Comparison of ENCODE assay signal across 8 mouse cellular contexts in genomic region chr17:35737743-35738142, GRCm38 (mm10). TPM values are rescaled to one million over a fixed set of nuclear protein-coding genes. Genes with fewer than 3 reads are reported as not detected.
DNase-seq lines count a peak whose midpoint lies in the region; ATAC-seq and TF ChIP-seq lines count a peak whose summit lies in the region.

No protein-coding gene starts in this region.

- TF ChIP-seq CTCF in embryonic fibroblast, embryonic 13.5 days (IDR thresholded peaks at IDR 0.05; ENCODE audit: borderline replicate concordance, insufficient read depth, low read length) = peak; percentile 68; the same call in 1 of the 2 replicates

- WGBS in heart, embryonic 10.5 days = 12% methylated on average over 12 of the region's 12 CpGs
- 11% methylated on average over 12 of the region's 12 CpGs for WGBS in kidney, embryonic 14.5 days
- WGBS in limb, embryonic 14.5 days = 10% methylated on average over 12 of the region's 12 CpGs

- H3K9me3 ChIP-seq in heart, embryonic 10.5 days = no peaks in the 10 kb centered on the region
- no peaks in the 10 kb centered on the region for H3K9me3 ChIP-seq in kidney, embryonic 14.5 days (ENCODE audit: control insufficient read depth, low read length)
- no peaks in the 10 kb centered on the region for H3K9me3 ChIP-seq in limb, embryonic 14.5 days (ENCODE audit: control insufficient read depth, low read length)

- peak; percentile 87 for DNase-seq in A20 (ENCODE audit: low read depth, low spot score)
- peak; percentile 44 to 68 for DNase-seq in adrenal gland, postnatal 4 days (ENCODE audit: low spot score in 2 of 2)
- DNase-seq in heart, embryonic 10.5 days (ENCODE audit: low spot score) = peak; percentile 91
- DNase-seq in limb, embryonic 14.5 days (ENCODE audit: low spot score) = peak; percentile 72
- DNase-seq in spleen, postnatal 4 days (ENCODE audit: low spot score in 2 of 2) = peak; percentile 88 to 94

- H3K4me3 ChIP-seq in embryonic fibroblast, embryonic 13.5 days (ENCODE audit: insufficient read depth, low read length) = no peak overlapping the region
- H3K4me3 ChIP-seq in heart, embryonic 10.5 days = no peak overlapping the region
- no peak overlapping the region for H3K4me3 ChIP-seq in kidney, embryonic 14.5 days (ENCODE audit: low read length)
- no peak overlapping the region for H3K4me3 ChIP-seq in limb, embryonic 14.5 days (replicated peaks; ENCODE audit: low read length)
- H3K4me3 ChIP-seq in myocyte = no peak overlapping the region

- H3K27me3 ChIP-seq in heart, embryonic 10.5 days (ENCODE audit: insufficient read depth, poor library complexity, severe bottlenecking) = 0 out of 2 replicates have a peak, but pooled peaks cover 5% of the 10 kb centered on the region
- no peaks in the 10 kb centered on the region for H3K27me3 ChIP-seq in kidney, embryonic 14.5 days (ENCODE audit: control insufficient read depth, insufficient read depth, low read length)
- H3K27me3 ChIP-seq in limb, embryonic 14.5 days (ENCODE audit: control insufficient read depth, insufficient read depth, low read length) = no peaks in the 10 kb centered on the region
- H3K27me3 ChIP-seq in myocyte (ENCODE audit: control insufficient read depth, insufficient read depth, insufficient read length) = no peaks in the 10 kb centered on the region

- TF ChIP-seq POLR2A in embryonic fibroblast, embryonic 13.5 days (IDR thresholded peaks at IDR 0.05; ENCODE audit: low read depth, low read length) = no peak
- TF ChIP-seq POLR2A in limb, embryonic 14.5 days (IDR thresholded peaks at IDR 0.05; ENCODE audit: borderline replicate concordance, extremely low read depth, insufficient read depth, insufficient read length) = no peak
- TF ChIP-seq POLR2A in myocyte (IDR thresholded peaks at IDR 0.05; ENCODE audit: insufficient read length, low read depth) = no peak

- no peaks in the 10 kb centered on the region for H3K79me2 ChIP-seq in myocyte (ENCODE audit: control insufficient read depth, insufficient read depth)

- peak; percentile 71 for ATAC-seq in kidney, embryonic 14.5 days (ENCODE audit: low FRiP score, low TSS enrichment)
- peak; percentile 76; the same call in 1 of the 2 replicates for ATAC-seq in limb, embryonic 14.5 days (ENCODE audit: low FRiP score, low read depth)

- no peak overlapping the region; the same call in 1 of the 2 replicates for H3K4me2 ChIP-seq in kidney, embryonic 14.5 days (replicated peaks; ENCODE audit: low read depth, low read length)
- H3K4me2 ChIP-seq in limb, embryonic 14.5 days (replicated peaks; ENCODE audit: low read depth, low read length, severe bottlenecking) = no peak overlapping the region; the same call in 1 of the 2 replicates
- H3K4me2 ChIP-seq in myocyte (ENCODE audit: low read depth) = peak overlapping the region; percentile 64

- no peaks in the 10 kb centered on the region for H3K36me3 ChIP-seq in heart, embryonic 10.5 days
- H3K36me3 ChIP-seq in kidney, embryonic 14.5 days (ENCODE audit: control insufficient read depth, insufficient read depth, low read length) = no peaks in the 10 kb centered on the region
- no peaks in the 10 kb centered on the region for H3K36me3 ChIP-seq in limb, embryonic 14.5 days (ENCODE audit: control insufficient read depth, insufficient read depth, low read length)
- no peaks in the 10 kb centered on the region for H3K36me3 ChIP-seq in myocyte (ENCODE audit: control insufficient read depth, insufficient read depth)

- H3ac ChIP-seq in myocyte (ENCODE audit: control insufficient read depth, insufficient read length) = no peak overlapping the region

- no peak overlapping the region for H3K9ac ChIP-seq in kidney, embryonic 14.5 days (ENCODE audit: low read depth, low read length)
- H3K9ac ChIP-seq in limb, embryonic 14.5 days (ENCODE audit: low read depth, low read length, severe bottlenecking) = no peak overlapping the region

- H3K27ac ChIP-seq in embryonic fibroblast, embryonic 13.5 days (ENCODE audit: insufficient read depth, low read length) = peak overlapping the region; percentile 15; the same call in 1 of the 2 replicates
- H3K27ac ChIP-seq in heart, embryonic 10.5 days = 0 out of 2 replicates have a peak overlapping the region, but pooled peaks have one; percentile 43
- no peak overlapping the region for H3K27ac ChIP-seq in kidney, embryonic 14.5 days (ENCODE audit: low read depth, low read length)
- H3K27ac ChIP-seq in limb, embryonic 14.5 days (replicated peaks; ENCODE audit: low read depth, low read length) = no peak overlapping the region

- peaks cover 3% of the 10 kb centered on the region; the same call in 1 of the 2 replicates for H3K4me1 ChIP-seq in embryonic fibroblast, embryonic 13.5 days (ENCODE audit: control insufficient read depth, insufficient read depth, low read length)
- peaks cover 9% of the 10 kb centered on the region for H3K4me1 ChIP-seq in heart, embryonic 10.5 days
- H3K4me1 ChIP-seq in kidney, embryonic 14.5 days (ENCODE audit: control insufficient read depth, insufficient read depth, low read length) = no peaks in the 10 kb centered on the region
- H3K4me1 ChIP-seq in limb, embryonic 14.5 days (ENCODE audit: control insufficient read depth, insufficient read depth, low read length) = no peaks in the 10 kb centered on the region

TF ChIP-seq in myocyte, 11 proteins besides CTCF, POLR2A, EP300 and RAD21:
- TF ChIP-seq POLR2AphosphoS2 (IDR thresholded peaks at IDR 0.05; ENCODE audit: insufficient read length, low read depth) (no peak), MYOD1 (IDR thresholded peaks at IDR 0.05; ENCODE audit: control insufficient read depth in 1 of 3, insufficient read length in 2 of 3, low read depth in 2 of 3) (no peak), TCF3 (IDR thresholded peaks at IDR 0.05; ENCODE audit: insufficient read length, low read depth) (no peak), USF1 (IDR thresholded peaks at IDR 0.05; ENCODE audit: low read depth) (no peak), MYOG (IDR thresholded peaks at IDR 0.05; ENCODE audit: control insufficient read depth in 1 of 3, insufficient read depth in 1 of 3, insufficient read length in 2 of 3, low read depth in 2 of 3) (no peak), SRF (IDR thresholded peaks at IDR 0.05; ENCODE audit: control insufficient read depth, insufficient read length, low read depth) (no peak), TCF12 (IDR thresholded peaks at IDR 0.05; ENCODE audit: insufficient read depth, poor library complexity, severe bottlenecking) (no peak), CEBPB (IDR thresholded peaks at IDR 0.05; ENCODE audit: insufficient read depth, poor library complexity, severe bottlenecking) (no peak), MAX (IDR thresholded peaks at IDR 0.05; ENCODE audit: low read depth) (no peak), REST (IDR thresholded peaks at IDR 0.05; ENCODE audit: insufficient read depth, insufficient read length) (no peak), E2F4 (IDR thresholded peaks at IDR 0.05; ENCODE audit: insufficient read depth) (no peak)

RNA-seq across cellular contexts. Expression of gene Ddr1, which starts 33.3 kb away (rescaled TPM):
- total RNA-seq in adrenal gland, postnatal 4 days (2021) = 10 to 100 TPM; 55.9 to 65.9 TPM
- 42.9 and 46.3 TPM in 2 replicates for polyA plus RNA-seq in embryonic fibroblast, embryonic 13.5 days (2011; ENCODE audit: insufficient read length, low read depth, missing spikeins)
- 109 and 158 TPM in 2 replicates for polyA plus RNA-seq in heart, embryonic 10.5 days (2016; fragmentation: Nextera tagmentation; extraction: Ambion mirVana)
- polyA plus RNA-seq in kidney, embryonic 14.5 days (2014; fragmentation: Nextera tagmentation; extraction: Ambion mirVana) = 34.6 and 52.0 TPM in 2 replicates
- 49.4 and 60.1 TPM in 2 replicates for polyA plus RNA-seq in limb, embryonic 14.5 days (2012; rRNA removed)
- polyA plus RNA-seq in limb, embryonic 14.5 days (2014; fragmentation: Nextera tagmentation; extraction: Ambion mirVana) = 56.7 and 58.2 TPM in 2 replicates
- polyA plus RNA-seq in myocyte (2012; fragmentation: generic; extraction: Trizol) = 65.6 TPM

Comparison
In these comparisons a context has a peak if more than half of its experiments do, and no peak if none do; other contexts are left out.
1. H3K27ac ChIP-seq: peak in embryonic fibroblast, embryonic 13.5 days (single experiment) and heart, embryonic 10.5 days (single experiment); none in kidney, embryonic 14.5 days (single experiment) and limb, embryonic 14.5 days (single experiment).
2. Peak in every context shown above with its lines, with median percentiles within 50 percentile points of each other: DNase-seq.